Mouse (Mus musculus) heart, adult 11 months (tissue): Measurements from ENCODE around the gene Gle1.
"Not testable (repeated sequence)": the region's sequence is repeated elsewhere in the genome, so short reads cannot be mapped to it uniquely, and the experiment has no call there.

Source experiments
- DNase-seq: peaks from one replicate; pipeline ENCODE4 v3.0.0; 2022

Gle1 gene

DNA sequence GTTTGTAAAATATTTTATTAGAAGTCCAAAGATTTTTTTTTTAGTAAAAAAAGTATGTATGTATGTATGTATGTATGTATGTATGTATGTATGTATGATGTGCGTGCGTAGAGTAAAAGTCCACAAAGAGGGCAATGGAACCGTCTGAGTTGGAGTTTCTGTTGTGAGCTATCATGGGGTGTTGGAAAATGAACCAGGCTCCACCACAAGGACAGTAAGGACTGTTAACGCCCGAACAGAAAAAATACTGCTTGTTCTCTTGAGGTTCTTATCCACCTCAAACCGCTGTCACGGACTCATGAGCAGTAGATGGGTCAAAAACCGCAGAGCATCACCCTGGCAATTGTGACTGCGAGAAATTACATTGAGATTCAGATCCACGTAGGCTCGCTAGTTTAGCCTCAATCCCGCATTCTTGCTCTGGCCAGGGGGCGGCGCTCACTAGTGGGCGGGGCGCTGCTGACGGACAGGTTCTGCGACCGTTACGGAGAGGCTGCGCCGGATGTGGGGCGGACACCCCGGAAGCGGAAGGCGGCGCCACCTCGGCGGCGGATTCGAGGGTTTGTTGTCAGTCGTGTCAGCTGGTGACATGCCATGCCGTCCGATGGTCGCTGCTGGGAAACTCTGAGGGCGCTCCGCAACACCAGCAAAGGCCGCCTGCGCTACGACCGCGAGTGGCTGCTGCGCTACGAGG, at the start of gene Gle1:
Gene Gle1, plus strand, starts transcription at position 521 of the 694 bp plus-strand sequence.
- DNase-seq, result peak; percentile 99

- not testable (repeated sequence) for DNase-seq
These were observed 48.5 kb upstream of the Gle1 start for GRCm38 (mm10) chr2:29886659-29887292.

GRCm38 (mm10) chr2:29889066-29889944, 45.9 kb upstream of the Gle1 start, which contains the start of gene Odf2:
Gene Odf2, plus strand, starts transcription at chr2:29889221.
- peak; percentile 100 for DNase-seq

GRCm38 (mm10) chr2:29889991-29890833, 45.0 kb upstream of the Gle1 start:
- DNase-seq, result peak; percentile 99

DNA sequence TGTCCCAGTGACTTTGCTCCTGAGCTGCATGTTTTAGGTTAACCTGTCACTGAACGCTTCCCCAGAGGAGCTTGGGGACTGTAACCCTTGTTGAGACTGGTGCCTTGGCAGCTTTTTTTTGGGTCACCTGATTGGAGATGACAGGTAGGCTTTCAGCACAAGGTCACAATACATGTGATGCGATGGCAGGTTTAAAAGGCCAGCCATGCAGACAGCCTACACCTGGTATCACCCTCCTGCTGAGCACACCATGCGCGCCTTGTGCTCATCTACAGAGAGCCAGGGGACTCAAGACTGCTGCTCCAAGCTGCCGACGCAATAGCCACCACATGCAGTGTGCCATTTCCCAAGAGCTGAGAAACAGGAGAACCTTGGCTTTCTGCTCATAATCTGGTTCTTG, 43.5 kb upstream of the Gle1 start:
- no peak for DNase-seq

DNA sequence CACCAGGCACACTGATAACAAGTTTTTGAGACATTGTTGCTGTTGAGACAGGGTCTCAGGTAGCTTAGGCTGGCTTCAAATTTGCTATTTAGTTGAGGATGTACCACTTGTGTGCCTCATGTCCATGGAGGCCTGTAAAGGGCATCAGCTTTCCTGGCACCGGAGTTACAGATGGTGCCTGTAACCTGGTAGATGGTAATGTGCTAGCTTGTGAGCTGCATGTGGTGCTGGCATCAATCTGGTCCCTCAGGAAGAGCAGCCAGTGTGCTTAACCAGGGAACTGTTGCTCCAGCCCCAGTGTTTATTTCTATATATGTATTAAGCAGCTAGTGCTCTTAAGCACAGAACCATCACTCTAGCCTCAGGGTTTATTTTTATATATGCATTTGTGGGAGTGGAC, 39.2 kb upstream of the Gle1 start:
- no peak for DNase-seq

GRCm38 (mm10) chr2:29897366-29897765, 37.9 kb upstream of the Gle1 start:
- DNase-seq, result no peak

DNA sequence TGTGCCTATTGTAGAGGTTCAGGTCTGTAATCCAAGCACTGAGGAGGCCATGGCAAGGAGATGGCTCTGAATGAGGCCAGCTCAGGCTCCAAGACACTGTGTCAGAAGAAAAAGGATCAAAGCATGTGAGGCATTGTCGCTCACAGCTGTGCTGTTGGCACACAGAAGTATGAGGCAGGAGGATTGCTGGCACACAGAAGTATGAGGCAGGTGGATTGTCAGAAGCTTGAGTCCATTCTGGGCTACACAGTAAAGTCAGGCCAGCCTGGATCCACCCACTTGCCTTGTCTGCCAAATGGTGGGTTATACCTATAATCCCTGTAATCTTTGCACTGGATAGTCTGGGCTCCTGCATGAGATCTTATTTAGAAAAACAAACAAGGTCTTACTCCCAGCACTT, 37.1 kb upstream of the Gle1 start:
- no peak for DNase-seq

- DNase-seq, result no peak
These were observed 33.0 kb upstream of the Gle1 start for GRCm38 (mm10) chr2:29902194-29902593.

- DNase-seq, result not testable (repeated sequence)
These were observed 27.1 kb upstream of the Gle1 start for GRCm38 (mm10) chr2:29908171-29908570.

GRCm38 (mm10) chr2:29910042-29910441, 25.2 kb upstream of the Gle1 start:
- no peak for DNase-seq

DNA sequence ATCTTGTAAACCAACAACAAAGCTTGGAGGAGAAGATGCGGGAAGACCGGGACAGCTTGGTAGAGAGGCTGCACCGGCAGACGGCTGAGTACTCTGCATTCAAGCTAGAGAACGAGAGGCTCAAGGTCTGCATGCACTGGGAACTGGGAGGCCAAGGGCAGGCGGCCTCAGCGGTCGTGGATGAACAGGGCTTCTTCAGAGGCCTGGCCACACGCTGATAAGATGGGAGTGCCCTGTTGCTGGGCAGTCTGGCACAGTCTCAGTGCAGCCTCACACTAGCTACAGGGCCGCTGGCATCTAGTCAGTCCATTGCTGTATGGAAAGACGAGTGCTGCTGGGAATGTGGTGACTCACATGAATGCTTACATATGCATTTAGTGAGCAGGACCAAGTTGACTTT, 17.6 kb upstream of the Gle1 start:
- no peak for DNase-seq

- DNase-seq, result peak; percentile 99
These were observed 13.2 kb upstream of the Gle1 start for GRCm38 (mm10) chr2:29922011-29922410.

GRCm38 (mm10) chr2:29926542-29926941, 8.7 kb upstream of the Gle1 start:
- peak; percentile 82 for DNase-seq

- DNase-seq, result no peak
These were observed 4.7 kb upstream of the Gle1 start for GRCm38 (mm10) chr2:29930506-29930905.

- DNase-seq, result no peak
These were observed 4.0 kb upstream of the Gle1 start for GRCm38 (mm10) chr2:29931194-29931593.

GRCm38 (mm10) chr2:29940073-29940472, 4.8 kb downstream of the Gle1 start:
- DNase-seq, result no peak

- no peak for DNase-seq
These were observed 5.6 kb downstream of the Gle1 start for GRCm38 (mm10) chr2:29940826-29941225.

DNA sequence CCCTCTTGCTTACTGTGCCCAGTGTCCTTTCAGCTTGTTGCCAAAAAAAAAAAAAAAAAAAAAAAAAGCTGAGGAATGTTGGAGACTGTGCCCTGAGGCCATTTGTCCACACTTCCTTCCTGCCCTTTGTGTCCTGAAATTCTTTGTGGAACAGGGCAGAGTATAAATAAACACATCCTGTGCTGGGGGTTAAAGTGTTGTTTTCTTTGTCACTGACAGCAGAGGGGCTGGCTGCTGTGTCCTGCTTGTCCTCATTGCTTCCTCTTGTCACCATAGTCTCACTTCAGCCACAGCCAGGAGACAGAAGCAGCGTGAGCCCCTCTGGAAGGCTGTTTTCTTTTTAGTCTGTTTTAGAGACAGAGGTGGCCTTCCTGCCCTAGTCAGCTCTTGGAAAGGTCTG, 9.5 kb downstream of the Gle1 start:
- DNase-seq, result peak; percentile 98

GRCm38 (mm10) chr2:29948896-29949295, 13.7 kb downstream of the Gle1 start:
- DNase-seq, result no peak

- no peak for DNase-seq
These were observed 26.0 kb downstream of the Gle1 start for GRCm38 (mm10) chr2:29961246-29961645.
